Mouse (Mus musculus): ENCODE data around the gene Rps23.

The Rps23 gene

DNA sequence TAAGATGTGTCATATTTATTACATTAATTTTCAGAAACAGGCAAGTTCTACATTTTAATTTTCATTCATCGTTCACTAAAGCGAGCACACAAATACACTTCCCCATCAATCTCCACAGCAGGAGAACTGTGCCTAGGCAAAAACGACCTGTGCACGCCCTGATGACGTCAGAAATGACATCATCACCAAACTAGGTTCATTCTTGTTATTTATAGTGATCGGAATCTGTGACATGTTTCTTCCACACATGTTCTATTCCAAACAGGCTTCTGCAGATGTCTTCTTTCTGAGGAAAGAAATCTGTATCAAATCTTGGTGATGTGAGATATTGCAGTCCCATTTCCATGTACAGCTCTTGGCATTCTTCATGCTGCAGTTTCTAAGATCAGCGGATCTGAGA, 13.1 kb downstream of the Rps23 start:
- no peak for DNase-seq

DNA sequence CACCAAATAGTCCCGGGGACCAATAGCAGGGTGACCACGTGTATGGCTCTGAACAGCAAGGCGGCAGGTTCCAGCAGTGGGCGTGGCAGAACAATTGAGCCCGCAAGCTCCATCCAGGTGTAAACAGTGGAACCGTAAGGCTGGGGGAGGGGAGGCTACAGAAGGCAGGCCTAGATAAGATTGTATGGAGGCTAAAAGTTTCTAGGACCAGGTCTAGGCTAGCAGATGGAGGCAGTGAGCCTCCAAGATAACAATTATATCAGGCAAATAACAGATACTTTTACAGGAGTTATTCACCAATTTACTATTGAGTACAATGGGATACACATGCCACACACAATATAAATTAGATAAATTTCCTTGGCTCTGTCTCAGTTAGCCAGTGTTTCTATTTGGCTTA, 16.4 kb downstream of the Rps23 start:
- DNase-seq = no peak

DNA sequence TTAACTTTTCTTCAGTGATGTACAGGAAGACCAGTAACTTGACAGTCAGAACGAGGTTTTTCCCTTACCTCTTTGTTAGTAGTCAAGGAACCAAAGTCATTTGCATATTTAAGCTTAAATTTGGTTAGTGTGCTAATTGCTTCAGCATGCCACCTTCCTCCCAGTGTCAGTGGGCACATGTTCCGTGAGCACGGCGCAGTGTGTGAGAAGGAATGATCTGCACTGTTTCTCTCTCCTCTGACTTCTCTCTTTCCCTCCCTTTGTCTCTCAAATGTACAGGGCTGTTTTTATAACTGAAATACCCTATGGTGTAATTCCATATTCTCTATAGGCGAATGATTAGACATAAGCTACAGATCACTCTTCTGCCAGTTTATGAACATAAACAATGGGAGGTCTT, 16.8 kb downstream of the Rps23 start:
- no peak for DNase-seq

DNA sequence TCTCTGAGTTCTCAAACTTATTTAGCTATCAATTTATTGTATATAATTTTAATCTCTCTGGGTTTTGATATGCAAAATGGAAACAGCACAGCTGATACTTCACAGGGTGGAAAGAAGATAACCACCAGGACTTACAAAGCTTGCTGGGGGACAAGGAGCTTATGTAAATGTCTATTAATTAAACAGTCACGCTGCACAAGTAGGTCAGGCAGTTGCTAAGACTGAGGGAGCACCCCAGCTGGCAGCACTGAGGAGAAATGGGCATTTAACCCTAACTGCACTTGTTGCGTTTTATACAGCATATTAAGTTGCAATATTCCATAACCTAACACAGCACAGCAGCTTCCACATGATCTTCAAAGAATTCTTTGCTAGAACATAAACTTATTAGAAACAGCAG, 36.1 kb downstream of the Rps23 start:
- no peak for DNase-seq

DNA sequence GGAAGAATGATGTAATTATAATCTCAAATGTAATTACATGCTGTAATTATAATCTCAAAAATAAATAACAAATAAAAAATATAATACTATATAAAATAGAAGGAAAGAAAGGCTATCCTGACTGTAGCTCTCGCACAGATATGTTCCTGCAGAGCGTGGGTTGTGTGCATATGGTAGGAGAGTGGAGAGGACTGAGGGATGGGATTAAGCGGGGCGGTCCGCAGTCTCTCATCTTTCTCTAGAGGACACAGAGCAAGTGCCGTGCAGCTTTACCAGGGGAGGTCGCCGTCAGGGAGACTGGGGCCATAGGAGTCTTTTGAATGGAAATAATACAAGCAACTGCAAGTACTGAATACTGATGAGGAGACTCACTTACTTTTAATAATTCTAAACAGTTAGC, 37.8 kb downstream of the Rps23 start:
- DNase-seq = no peak

DNA sequence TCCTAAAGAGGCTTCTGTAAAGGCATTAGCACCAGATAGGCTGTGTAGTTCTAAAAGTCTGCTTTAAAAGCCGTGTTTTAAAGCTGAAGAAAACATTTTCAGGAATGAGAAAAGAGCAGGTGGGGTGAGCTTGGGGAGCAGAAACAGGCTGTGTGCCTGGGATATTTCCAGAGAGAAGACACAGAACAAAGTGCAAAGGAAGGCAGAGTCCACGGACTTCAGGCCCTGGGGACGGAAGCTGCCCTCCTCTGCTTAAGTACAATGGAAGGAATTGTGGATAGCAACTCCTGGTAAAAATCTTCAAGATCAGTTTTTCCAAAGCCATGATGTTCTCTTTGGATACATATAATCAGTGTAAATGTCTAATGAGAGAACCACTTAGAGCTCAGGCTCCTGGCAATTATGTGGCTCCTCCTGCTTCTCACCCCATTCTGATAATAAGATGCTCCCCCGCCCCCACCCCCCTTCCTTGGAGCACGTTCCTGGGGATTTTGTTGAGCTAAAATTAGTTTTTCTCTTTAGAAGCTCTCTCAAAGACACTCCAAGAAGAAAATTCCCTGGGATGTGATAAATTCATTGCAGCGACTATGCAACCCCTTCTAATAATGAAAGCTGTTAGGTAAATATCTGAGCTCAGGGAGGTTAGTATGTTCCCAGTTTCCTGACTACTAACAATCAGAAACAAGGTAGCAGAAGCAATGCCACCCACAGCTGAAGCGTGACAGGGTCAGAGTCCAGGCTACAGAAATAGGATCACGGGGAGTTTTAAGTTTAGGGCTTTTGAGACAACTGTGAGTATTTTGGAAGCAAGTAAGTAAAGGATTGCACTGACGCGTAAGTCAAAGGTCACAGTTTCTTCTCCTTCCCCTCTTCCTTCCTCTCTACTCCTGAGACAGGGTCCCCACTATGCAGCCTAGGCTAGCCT, 40.3 kb downstream of the Rps23 start:
- DNase-seq = no peak

DNA sequence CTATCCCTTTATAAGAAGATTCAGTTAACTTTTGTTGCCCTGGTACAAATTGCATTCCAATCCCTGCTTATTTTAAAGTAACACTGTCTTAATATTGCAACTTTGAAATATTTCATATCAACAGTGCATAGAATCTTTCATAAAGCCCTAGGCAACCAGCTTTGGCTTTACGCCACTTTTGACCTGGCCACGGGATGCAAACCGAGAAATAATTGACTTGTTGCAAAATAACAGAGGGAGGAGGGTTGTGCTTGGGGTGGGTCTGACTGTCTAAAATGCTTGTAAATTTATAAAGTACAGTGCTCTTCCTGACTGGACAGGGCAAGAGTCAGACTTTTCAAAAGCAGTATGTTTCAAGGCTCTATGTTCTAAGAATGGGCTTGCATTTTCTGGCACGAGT, 41.8 kb downstream of the Rps23 start:
- no peak for DNase-seq

DNA sequence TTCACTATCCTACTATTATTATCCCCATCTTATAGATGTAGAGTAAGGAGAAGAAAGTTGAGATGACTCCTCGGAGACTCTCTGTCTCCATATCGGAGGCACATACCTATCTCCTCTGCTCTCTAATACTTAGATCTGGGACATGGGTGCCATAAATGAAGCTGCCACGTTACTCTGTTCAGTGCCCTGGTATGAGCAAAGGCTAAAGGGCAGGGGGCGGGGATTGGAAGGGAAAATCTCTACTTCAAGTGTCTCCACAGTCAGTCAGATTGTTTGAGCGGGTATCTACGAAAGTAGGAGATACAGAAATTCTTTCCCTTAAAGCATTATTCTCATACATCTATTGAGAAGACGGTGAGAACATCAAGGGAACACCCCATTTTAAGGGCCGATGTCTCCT, 43.2 kb downstream of the Rps23 start:
- DNase-seq = no peak

DNA sequence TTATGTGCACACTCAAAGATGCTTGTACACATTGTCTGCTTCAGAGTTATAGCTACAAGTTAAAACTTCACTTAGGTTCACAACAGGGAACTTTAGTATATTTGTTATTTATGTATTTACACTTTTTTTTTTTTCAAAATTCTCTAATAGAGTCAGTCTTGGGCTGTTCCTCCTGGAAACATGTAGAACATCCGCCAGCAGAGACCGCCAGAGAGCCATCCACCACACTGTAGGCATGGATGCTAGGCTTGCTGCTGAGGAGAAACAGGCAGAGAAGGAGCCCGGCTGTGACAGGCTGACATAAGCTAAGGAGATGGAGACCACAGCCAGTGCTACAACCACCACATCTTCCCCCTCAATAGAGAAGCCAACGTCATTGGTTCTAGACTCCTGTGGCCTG, 44.7 kb downstream of the Rps23 start:
- DNase-seq = peak; percentile 84

DNA sequence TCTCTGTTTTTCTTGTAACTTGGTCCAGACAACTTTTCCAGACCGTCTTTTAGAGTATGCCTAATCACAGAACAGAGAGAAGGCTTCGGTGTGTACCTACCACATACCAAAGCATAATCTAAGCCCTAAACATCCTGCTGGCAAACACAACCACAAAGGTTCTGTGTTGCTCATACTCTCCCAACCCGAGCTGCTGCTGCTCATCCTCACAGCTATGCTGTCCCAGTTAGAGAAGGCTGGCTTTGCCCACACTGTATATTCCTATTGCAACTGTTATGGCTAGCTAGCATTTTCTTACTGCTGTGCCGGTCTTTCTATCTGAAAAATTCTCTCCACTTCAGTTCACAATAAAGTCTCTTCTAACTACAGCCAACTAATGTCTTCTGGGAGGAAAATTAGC, 46.2 kb downstream of the Rps23 start:
- no peak for DNase-seq

DNA sequence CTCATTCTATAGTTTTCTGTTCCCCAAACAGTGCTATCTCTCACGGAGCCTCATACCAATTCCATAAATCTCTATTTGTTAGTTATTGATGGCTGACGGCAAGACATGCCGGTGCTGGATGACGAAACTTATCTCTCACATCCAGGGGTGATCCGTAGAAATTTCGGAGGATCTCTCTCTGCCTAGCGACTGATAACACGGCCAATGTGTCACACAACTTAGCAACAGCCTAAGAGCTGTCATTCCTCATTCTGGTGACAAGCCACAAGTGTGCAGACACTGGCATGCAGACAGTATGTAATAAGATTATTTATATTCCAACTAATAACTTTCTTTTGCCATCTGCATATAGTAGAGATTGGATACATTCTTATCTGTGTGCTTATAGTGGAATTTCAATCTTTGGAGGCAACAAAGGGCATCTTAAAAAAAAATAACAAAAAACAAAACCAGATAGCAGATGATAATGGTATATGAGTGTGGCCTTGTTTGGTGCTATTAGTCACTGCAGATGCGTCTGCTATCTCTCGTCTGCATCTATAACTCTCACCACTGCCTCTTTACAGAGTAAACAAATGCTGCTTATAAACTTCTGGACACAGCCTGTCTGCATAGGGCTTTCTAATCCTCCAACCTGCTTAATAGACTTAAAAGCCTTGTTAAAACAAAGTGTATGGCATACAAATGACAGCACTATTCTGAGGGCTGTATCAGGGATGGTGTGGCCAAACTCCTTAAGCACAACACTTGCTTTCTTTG, 47.7 kb downstream of the Rps23 start:
- DNase-seq = no peak

DNA sequence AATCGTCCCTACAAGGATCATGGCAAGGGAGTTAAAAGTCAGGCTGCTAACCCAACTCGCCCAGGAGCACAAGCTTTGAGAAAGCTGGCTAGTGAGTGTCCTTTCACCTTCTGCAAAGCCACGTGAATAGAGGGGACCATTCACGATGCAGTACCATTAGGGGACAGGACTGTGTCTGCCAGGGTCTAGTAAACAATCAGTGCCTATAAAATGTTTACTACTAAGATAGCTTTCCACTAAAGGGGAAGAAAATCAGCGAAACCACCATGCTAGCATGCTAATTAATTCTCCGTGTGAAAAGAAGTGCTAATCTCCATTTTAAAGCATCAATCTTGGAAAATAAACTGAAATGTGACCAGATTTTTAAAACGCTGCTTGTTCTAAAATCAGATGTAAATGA, 50.7 kb downstream of the Rps23 start:
- DNase-seq = no peak
